ENCODE assay signal across 8 mouse cellular contexts in the genomic region with DNA sequence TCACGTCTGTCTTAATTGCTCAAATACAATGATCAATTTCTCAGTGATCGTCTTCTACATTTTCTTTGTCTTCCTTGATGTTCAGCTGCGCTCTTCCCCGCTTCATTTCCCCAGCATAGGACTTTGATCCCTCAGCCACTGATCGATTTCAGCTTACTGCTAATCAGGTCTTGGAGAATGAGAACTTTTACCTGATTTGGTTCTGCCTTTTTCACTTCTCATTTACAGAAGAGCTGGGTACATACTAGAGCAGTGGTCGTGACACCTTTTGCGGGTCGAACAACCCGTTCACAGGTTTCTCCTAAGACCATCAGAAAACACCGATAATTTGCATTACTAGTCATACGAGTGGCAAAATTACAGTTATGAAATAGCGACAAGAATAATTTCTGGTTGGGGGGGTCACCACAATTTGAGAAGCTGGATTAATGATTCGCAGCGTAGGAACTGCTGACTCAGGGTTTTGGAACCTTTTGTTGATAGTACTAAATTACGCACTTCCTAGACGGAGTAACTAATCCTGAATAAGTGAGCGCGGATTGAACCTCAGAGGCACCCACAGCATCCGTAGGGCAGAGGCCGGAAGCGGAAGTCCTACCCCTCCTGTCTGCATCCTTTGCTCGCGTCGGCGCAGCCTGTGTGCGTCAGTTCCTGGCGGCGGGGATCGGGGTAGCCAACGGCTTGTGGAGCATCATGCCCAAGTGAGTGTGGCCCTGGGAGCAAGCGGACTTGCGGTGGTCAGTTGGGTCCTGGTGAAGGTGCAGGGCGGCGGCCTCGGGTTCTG. TPM values are rescaled to one million over a fixed set of nuclear protein-coding genes. Genes with fewer than 3 reads are reported as not detected.
DNase-seq lines count a peak whose midpoint lies in the region; ATAC-seq lines count a peak whose summit lies in the region.

No protein-coding gene starts in this region.

- H3K27me3 ChIP-seq in hindbrain, embryonic 11.5 days (ENCODE audit: control insufficient read depth, insufficient read depth, low read length) = no peaks in the 10 kb centered on the region

- no peaks in the 10 kb centered on the region for H3K4me1 ChIP-seq in hindbrain, embryonic 11.5 days (replicated peaks; ENCODE audit: control insufficient read depth, insufficient read depth, low read length)

- peaks cover 2% of the 10 kb centered on the region; the same call in 1 of the 2 replicates for H3K36me3 ChIP-seq in hindbrain, embryonic 11.5 days (ENCODE audit: control insufficient read depth, insufficient read depth, low read length)

- peak overlapping the region; percentile 80 for H3K9ac ChIP-seq in hindbrain, embryonic 11.5 days (ENCODE audit: low read depth, low read length)

- 3% methylated on average over 35 of the region's 35 CpGs for WGBS in hindbrain, embryonic 11.5 days

- ATAC-seq in hindbrain, embryonic 11.5 days (ENCODE audit: low FRiP score) = peak; percentile 95

- peak overlapping the region; percentile 45; the same call in 1 of the 2 replicates for H3K27ac ChIP-seq in hindbrain, embryonic 11.5 days (ENCODE audit: low read depth, low read length)

- no peaks in the 10 kb centered on the region for H3K9me3 ChIP-seq in hindbrain, embryonic 11.5 days (ENCODE audit: control insufficient read depth, low read length)

- peak; percentile 95 for DNase-seq in Muller cell, postnatal 12 days (ENCODE audit: inconsistent ontology term)
- DNase-seq in cerebellum, adult 9-11 months = peak; percentile 97
- DNase-seq in frontal cortex, adult 2 months (ENCODE audit: extremely low spot score in 1 of 2, low spot score in 1 of 2) = peak; percentile 96 to 98
- peak; percentile 94 for DNase-seq in hindbrain, embryonic 11.5 days (ENCODE audit: low spot score)
- DNase-seq in layer of hippocampus, postnatal 10 days (ENCODE audit: low spot score in 2 of 2) = peak; percentile 91 to 92
- DNase-seq in lung, postnatal 10 days = peak; percentile 97
- peak; percentile 93 for DNase-seq in ovary, postnatal 36 days (ENCODE audit: low spot score)
- DNase-seq in thymus, postnatal 25 days = peak; percentile 91

- H3K4me3 ChIP-seq in hindbrain, embryonic 11.5 days (ENCODE audit: low read depth, low read length) = peak overlapping the region; percentile 83

- peak overlapping the region; percentile 65 for H3K4me2 ChIP-seq in hindbrain, embryonic 11.5 days (replicated peaks; ENCODE audit: low read depth, low read length)

RNA-seq across cellular contexts. Expression of a gene that starts 1.7 kb away (rescaled TPM):
- polyA plus RNA-seq in frontal cortex, adult 2 months (2012; rRNA removed) = 66.1 and 78.6 TPM in 2 replicates
- 344 and 359 TPM in 2 replicates for polyA plus RNA-seq in hindbrain, embryonic 11.5 days (2014; fragmentation: Nextera tagmentation; extraction: Ambion mirVana)
- total RNA-seq in layer of hippocampus, postnatal 10 days (2021) = 10 to 100 TPM; 77.2 to 83.4 TPM

RNA-seq across cellular contexts. Expression of a gene that starts 16.6 kb away (rescaled TPM):
- polyA plus RNA-seq in frontal cortex, adult 2 months (2012; rRNA removed) = 9.5 and 10.5 TPM in 2 replicates
- polyA plus RNA-seq in hindbrain, embryonic 11.5 days (2014; fragmentation: Nextera tagmentation; extraction: Ambion mirVana) = 4.9 TPM in 2 replicates
- total RNA-seq in layer of hippocampus, postnatal 10 days (2021) = 10 to 100 TPM; 19.5 to 22.7 TPM

RNA-seq across cellular contexts. Expression of a gene that starts 19.2 kb away (rescaled TPM):
- polyA plus RNA-seq in frontal cortex, adult 2 months (2012; rRNA removed) = 157 and 178 TPM in 2 replicates
- polyA plus RNA-seq in hindbrain, embryonic 11.5 days (2014; fragmentation: Nextera tagmentation; extraction: Ambion mirVana) = 10.4 and 10.9 TPM in 2 replicates
- total RNA-seq in layer of hippocampus, postnatal 10 days (2021) = 100 to 1,000 TPM in 1 of 2 experiments, 10 to 100 TPM in 1; 99.8 to 105 TPM

Comparison
In these comparisons a context has a peak if more than half of its experiments do, and no peak if none do; other contexts are left out.
1. Peak in every context shown above with its lines: DNase-seq, ATAC-seq, H3K4me3 ChIP-seq and H3K27ac ChIP-seq.
2. RNA of a gene that starts 19.2 kb away (polyA plus RNA-seq): 157 to 178 TPM in frontal cortex, adult 2 months; 10.4 to 10.9 TPM in hindbrain, embryonic 11.5 days; every median in the first group is over 10 times any median in the second.